Mouse (Mus musculus) lung, postnatal 10 days (tissue): ENCODE measurements at regions not wholly inside any gene's neighbourhood (a gene's known extent, or its start where the extent isn't known, plus 50 kb on each side); places are given as distances from the start of the nearest gene placed in this dataset.
"Not testable (repeated sequence)": the region's sequence is repeated elsewhere in the genome, so short reads cannot be mapped to it uniquely, and the experiment has no call there.

Experiments
- DNase-seq: peaks from one replicate; pipeline ENCODE4 v3.0.0; 2021

DNA sequence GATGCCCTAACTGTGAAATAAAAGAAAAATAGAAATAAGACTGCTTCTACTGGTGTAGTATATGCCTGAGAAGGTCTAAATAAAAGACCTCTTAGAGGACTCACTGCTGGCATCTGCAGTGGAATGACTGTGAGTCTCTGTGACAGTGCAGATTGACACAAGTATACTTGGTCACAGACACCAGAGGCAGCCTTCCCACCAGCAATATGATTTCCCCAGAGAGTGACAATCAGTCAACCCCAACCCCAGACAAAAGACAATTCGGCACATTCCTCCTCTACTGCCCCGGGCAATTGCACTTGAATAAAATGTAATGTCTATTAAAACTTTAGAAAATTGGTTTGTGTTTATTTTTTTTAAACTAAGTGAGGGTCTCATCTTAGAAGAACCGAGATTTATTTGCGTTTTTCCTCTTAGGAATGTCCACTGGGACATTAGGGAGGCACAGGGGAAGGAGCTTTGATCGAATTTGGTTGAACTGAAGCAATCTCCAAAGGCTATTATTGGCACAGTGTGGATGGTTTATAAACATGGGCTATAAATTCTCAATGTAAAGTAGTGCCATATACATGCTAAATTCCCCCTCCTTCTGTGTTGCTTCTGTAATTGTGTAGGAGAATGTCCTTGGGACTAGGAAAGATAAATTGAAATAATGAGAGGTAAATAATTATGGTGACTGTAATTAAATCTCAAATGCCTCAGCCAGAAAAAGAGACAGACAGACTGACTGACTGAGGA, 123.0 kb upstream of the Lnx1 start:
- no peak for DNase-seq

DNA sequence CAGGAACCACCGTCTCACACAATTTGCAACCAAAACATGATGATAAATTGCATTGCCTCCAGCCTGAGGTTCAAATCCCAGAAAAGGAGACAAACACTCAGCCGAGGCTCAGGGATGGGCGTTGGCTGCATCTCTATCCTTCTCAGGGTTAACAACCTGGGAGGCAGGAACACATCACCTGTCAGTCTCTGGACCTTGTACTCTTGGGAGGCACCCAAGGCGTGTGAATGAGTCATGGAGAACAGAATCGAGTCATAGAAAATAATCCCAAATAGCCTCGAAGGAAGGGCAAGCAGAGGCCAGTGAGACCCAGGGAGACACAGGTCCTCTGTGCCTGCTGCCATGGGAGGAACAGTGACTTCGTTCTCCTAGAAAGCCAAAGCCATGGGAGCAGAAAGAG, 121.0 kb upstream of the Lnx1 start:
- DNase-seq: no peak

DNA sequence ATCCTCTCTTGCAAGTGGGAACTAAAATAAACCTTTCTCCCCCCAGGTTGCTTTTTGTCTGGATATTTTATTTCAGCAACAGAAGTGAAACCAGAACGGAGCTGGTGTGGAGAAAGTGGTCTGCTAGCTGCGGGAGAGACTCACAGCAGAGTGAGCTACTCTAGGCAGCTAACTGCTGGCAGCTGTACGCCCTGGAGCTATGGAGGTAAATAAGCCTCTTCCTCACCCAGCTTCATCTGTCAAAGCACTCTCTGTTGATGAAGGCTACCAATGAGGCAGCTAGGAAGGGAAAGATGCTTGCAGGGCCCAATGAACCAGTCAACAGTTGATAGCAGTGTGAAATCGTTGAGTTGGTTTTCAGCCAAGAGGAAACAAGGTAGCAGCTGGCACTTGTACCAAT, 119.3 kb upstream of the Lnx1 start:
- no peak for DNase-seq

DNA sequence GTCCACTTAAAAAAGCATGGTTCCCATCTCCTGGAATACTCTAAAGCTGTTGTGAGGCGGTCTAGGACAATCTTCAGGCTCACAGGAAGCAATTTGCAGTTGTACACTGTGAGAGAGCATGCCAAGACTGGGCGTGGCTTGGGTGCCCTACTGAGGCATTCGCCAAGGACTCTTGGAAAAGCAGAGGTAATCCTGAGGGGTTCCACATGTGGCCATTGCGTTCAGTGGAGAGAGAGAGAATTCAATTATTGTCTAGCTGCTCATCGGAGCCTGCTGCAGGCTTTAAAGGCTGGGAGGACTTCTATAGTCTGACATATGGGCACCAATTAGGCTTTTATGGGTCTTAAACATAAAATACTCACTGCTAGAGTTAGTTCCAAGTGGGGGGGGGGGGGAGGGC, 113.8 kb upstream of the Lnx1 start:
- peak; percentile 74 for DNase-seq

DNA sequence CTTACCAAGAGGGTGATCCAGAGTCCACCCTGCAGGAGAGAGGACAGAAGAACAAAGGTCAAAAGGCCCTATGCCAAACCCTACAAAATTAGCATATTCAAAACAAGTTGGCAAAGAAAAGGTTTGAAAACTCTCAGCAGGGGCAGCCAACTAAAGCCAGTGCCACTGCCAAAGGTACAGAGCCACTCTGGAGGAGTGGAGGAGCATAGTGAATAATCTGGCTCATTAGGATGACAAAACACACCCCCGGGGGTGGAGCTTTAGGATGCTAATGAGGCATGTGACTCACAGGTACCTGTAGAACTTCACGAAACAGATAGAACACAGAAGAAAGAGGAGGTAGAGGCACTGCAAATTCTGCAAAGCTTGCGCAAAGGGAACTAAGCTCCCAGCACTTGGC, 110.7 kb upstream of the Lnx1 start:
- no peak for DNase-seq

DNA sequence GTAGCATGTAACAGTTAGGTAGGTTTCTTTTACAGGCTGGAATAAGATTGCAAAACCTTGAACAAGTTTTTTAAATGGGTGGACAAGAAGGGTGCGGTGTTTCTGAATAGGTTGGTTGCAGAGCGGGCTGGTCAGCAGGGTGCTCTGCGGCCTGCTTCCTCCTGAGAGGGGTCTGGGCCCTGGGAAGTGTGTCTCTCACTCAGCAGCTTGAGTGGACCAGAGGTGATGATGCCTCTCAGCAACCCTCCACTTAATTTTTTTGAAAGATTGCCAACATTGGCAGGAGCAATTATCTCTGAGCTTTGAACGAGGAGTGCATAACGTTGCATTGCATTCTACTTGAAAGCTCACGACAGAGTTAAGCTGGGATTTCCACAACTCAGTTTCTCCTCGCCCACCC, 108.3 kb upstream of the Lnx1 start:
- DNase-seq: no peak

DNA sequence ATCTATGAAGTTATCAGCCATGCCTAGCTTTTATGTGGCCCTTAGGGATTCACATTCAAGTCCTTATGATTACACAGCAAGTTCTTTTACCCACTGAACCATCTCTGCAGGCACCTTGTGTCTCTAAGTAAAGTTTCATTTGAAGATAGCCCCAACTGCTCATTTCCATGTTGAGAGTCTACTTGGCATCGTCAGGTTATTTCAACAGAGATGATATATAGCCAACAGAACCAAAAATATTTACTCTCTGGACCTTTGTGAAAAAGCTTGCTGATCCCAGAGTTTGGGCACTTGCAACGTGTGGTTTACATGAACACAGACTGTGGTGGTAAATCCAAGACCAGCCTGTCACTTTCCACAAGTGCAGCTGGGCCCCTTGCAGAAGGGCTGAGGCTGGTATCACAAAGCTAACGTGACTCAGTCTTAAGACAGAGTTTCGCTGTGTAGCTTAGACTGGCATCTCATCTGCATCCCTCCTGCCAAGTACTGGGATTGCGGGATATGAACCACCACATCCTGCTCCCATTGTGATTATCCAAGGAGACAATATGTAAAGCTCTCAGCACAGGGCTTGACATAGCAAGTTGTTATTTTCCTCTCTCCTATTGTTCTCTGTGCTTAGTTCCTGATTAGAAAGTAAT, 105.0 kb upstream of the Lnx1 start:
- DNase-seq: no peak

DNA sequence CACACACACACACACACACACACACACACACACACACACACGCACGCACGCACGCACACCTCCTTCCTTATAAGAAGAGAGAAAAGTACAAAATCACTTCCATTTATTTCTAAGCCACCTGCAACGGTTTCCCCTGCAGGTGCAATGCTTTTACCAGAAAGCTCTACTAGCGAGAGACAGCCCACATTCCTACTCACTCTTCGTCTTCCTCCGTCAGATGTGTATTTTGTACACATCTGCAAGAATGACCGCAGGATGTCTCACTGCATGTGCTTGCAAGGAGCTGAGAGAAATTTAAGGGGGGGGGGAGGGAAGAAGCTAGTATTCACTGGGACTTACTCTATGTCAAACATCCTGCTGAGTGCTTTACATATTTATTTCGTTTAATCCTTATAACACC, 99.2 kb upstream of the Lnx1 start:
- DNase-seq: no peak

DNA sequence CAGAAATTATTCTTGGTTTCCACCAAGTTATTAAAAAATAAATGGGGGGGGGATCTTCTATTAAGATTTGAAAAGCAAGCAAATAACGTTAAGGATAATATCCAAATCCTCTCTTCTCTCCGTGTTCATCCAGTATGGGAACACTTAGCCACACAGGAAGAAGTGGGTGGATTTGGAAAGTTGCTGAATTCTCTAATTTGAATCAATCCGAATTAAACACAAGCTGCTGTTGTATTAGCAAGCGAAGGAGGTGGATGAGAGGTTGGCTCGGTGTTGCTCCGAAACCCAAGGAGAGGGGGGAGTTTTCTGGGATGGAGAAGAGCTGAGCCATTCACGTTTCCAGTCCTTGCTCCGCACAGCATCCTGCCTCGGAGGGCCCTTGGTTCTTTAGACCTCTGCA, 97.6 kb upstream of the Lnx1 start:
- DNase-seq: no peak

DNA sequence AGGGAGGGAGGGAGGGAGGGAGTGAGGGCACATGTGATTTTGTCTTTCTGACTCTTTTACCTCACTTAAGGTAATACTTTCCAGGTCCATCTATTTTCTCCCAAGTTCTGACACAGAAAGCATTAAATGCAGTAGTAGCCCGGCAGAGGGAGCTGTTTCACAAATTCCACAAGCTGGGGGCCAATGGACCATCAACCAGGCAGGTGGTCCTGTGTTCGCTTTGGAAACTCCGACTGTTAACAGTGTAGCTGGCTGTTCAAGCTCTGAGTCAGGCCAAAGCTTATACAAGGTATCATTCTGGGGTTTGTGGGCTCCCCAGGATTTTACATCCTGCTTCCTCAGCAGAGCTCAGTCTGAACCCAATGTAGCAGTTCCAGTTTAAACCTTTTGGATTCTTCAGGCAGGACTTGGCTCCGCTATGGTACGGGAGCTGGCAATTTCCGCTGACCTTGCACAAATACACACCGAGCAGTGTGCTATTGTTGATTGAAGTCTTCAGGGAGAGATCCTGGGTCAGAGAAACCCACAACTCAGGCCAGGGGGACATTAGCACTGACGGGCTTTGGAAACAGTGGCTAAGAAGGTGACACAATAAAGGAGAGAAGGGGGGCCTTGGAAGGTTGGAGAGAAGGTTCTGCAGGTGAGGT, 93.8 kb upstream of the Lnx1 start:
- DNase-seq: peak; percentile 73

DNA sequence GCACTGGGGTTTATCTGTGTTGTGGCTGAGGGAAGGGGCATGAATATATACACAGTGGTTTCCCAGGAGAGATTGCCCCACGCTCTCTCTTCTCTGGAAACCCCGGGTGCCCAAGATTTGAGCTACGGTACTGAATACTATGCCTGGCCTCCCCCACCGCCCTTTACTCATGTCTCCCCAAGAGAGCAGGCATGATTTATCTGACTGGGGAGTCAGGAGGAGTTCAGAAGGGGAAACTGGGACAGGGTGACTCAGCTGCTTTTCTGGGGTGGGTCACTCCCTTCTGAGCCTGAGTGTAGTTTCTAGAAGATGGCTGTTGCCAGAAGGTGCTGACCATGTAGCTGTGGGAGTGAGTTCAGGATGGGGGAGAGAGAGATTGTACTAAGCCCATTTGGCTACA, 92.0 kb upstream of the Lnx1 start:
- DNase-seq: no peak

DNA sequence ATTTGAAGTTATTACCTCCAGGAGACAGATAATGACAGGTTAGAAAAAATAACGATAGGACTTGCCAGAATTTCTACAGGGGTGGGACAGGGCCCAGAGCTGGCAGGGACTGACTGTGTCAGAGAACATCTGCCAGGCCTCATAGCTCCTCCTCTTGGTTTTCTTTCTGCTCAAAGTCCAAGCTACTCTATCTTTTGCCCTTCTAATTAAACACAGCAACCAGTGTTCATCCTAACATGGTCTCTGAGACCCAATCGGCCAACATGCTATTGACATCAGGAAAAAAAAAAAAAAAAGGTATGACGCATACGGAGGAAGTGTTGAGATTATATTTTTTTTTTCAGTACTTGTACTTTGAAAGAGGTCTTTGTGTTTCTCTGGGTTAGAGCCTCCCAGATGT, 90.7 kb upstream of the Lnx1 start:
- peak; percentile 63 for DNase-seq

DNA sequence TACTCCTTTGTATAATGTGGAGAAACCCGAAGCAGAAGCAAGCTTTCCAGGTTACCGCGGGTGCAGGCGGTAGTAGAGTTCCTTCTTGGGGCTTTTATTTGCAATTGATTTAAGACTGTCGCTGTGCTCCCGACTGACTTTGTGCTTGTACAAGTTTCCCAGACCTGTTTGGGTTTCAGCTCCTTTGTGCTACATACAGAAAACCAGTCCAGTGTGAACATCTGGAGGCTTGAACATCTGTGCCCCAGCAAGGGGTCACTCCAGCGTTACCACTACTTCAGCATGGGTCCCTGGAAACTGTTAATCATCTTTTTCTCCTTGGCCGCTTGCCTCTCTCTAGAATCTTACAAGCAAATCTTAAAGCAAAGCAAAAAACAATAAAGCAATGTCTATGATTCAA, 90.2 kb upstream of the Lnx1 start:
- peak; percentile 32 for DNase-seq

DNA sequence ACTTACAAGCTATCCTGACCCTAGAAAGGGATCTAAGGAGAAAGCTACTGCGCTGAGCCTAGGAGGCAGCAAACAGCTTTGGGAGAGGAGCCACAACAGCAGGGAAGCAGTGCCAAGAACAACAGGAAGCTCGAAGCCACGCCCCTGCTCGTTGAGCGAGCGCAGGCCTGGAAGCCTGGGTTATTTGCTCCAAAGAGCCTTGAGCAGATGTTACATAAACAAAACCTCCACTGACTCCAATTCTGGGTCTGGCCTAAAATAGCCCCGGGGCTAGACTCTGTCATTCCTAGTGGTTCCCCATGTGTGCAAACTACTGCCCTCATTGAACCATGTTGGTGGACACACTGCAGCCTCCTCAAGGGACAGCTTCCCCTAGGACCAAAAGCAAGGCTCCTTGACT, 89.6 kb upstream of the Lnx1 start:
- peak; percentile 95 for DNase-seq

DNA sequence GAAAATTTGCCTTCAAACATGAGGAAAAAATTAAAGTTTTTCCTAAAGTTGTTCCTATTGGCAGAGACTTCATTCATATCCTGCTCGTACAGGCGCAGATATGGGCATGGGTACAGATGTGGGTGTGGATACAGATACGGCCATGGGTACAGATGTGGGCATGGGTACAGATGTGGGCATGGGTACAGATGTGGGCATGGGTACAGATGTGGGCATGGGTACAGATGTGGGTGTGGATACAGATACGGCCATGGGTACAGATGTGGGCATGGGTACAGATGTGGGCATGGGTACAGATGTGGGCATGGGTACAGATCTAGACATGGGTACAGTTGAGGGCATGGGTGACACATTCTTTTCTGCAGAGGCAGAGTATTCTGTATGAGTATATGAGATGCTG, 87.8 kb upstream of the Lnx1 start:
- DNase-seq: not testable (repeated sequence)

DNA sequence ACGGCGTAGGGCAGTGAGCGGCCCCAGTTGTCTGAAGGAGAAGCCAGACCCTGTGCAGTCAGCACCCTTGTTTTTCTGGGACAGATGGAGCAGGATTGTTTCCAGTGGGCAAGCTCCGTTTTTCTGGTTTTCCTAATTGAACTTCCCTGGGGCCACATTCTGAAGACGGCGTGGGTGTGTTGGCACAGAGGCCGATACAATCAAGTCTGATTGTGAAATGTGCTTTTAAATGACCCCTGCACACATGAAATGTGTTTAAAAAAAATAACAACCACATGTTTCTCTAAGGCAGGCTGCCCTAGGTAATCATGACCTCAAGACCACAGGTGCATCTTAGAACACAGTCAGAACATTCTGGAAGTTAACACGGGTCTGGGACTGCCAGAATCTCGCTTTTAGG, 81.2 kb upstream of the Lnx1 start:
- no peak for DNase-seq

DNA sequence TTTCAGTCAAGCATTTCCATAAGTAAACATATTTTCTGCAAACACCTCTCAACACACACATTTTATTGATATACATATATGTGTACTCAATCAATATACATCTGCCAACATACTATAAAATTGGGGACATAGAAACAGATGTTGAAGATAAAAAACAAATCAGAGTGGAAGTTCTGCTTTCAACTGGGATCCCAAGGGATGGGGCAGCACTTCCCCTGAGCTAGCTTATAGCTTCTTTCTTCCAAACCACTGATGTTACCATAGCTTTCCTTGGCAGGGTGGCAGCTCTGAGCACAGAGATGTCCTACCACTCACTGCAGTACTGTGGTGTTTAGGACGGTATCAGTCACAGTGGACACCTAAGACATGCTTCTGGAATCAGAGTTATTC, 75.4 kb upstream of the Lnx1 start:
- DNase-seq: no peak

DNA sequence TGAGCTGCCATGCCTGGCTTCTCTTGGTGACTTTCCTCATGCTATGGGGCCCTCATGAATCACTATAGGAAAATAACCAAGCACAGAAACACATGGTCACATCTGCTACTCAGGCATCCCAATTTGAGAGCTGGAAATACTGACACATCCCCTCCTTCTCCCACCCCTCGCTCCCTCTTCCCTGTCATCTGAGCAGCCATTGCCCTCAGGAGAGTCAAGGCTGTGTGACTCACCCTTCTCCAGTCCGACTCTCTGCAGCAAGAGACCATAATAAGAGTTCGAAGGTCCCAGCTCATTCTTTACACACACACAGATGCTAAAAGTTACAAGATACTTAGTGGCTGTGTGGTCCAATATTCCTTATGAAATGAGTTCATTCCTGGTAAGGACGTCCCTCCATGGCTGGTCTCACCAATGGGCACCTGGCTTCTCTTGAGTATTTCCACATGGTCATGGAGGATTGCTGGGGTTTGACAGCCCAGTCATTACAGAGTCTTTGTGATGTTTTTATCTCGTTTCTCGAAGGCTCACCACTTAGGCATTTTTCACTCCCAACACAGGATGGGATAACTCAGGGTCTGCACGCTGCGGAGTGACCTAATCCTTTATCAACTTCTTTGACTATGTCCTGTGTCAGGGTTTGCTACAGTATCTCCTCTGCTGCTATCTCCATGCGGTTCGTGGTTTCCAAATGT, 74.8 kb upstream of the Lnx1 start:
- DNase-seq: no peak

DNA sequence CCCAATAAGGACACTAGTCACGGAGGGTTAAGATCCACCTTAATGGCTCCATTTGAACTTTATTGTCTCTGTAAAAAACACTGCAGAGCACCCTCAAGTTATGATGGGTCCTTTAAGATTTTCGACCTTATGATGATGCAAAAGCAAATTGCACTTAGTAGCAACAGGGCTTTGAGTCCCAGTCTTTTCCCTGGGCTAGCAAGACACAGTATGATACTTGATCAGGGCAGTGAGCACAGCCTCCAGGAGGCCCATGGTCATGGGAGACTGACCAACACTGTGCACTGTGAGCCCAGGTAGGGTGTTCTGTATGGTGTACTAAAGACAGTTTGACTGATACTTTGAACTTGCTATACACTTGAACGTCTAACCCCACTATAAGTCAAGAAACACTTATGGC, 73.4 kb upstream of the Lnx1 start:
- no peak for DNase-seq

DNA sequence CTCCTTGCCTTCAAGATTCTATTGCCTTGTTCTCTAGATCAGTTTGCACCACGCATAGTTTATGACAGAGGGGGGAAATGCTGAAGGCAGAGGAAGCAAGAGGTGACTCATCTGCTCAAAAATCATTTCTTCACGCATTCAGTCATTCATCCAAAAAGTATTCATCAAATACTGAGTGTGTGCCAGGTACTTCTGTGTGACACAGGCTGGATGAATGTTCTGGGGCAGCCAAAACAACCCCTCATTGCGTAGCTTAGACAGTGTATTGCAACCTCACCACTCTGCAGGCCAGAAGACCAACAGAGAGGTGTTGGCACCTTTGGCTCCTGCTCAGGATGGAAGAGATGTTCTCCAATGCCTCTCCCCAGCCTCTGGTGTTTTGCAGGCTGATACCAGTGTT, 72.9 kb upstream of the Lnx1 start:
- DNase-seq: no peak

DNA sequence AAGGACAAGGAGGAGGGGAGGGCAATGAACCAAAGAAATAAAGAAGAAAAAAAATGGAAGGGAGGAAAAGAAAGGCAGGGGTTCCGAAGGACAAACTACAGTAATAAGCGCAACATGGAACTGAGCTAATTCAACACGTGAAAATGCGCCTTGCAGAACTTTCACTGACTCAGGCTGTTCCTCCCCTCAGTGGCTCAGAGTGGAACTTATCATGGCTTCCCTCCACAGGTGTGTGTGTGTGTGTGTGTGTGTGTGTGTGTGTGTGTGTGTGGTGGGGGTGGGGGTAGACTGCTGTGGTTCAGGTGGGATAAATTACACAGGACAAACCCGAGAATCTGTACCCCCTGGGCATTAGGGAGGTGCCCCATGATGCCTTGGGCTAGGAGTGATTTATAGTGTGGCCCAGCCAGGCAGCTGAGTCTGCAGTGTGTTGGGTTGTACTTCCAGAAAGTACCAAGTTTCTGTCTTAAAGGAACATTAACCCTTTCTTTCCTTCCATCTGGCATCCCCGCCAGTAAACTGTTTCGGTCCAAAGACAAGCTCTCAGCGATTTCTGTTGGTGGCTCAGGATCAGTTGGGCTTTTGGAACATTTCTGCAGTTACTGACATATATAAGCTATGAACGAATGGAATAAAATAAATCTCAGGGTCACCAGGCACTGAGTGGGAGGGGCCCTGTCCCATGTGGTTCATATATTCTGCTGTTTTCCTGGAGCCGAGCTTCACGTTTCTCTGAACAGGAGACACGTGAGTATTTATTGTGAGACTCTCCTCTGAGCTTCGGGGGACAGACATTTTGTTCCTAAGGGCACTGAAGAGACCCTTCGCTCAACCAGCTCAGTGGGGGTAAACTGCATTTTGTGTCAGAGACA, 71.1 kb upstream of the Lnx1 start:
- DNase-seq: no peak

DNA sequence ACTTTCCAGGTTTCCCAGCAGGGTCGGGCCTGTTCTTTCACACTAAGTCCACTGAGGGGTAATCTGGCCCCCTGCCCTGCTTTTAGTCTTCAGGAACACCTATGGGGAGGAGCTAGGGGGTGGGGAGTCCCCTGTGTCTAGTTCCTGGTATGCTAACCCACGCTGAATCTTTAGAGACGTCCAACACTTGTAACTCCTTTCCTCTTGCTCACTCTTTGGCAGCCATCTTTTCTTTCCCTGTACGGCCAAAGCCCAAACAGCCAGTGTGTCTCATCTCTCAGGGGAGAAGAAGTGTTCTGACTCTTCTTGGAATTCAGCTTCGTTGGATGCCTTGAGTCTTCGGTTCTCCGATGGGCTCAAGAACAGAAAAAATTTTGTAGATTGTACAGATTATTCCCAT, 68.4 kb upstream of the Lnx1 start:
- no peak for DNase-seq

DNA sequence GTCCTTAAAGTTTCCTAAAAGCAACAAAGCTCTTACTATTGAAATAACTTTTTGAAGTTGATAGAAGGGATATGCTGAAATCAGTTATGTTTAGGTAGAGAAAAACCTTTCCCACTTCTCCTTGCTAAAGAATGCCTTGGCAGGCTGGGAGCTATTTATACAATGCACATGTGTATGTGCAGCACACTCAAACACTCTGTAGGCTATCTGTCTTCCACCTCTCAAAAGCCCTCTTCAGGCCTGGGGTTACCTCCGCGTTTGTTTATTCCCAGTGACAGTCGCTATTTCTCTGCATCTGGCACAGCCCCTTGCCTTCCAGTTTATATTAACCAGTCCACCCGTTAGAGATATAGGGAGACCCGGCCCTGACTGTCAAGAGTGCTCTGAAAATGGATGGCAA, 66.3 kb upstream of the Lnx1 start:
- DNase-seq: no peak
